Mouse (Mus musculus) central nervous system, embryonic 18 days (tissue): ENCODE measurements around the gene Olfr615. TPM values are rescaled to one million over a fixed set of nuclear protein-coding genes. Genes with fewer than 3 reads are reported as not detected.

ENCODE experiments used
- polyA plus RNA-seq: library from polyadenylated mRNA; depleted of rRNA; stranded (reverse); fragments of >200 nt; gene quantifications from 2 replicates; pipeline ENCODE4 v1.2.3, GENCODE M21; 2012; rRNA removed

Olfr615 gene
- polyA plus RNA-seq, result not detected in 2 replicates

GRCm38 (mm10) chr7:103555779-103556178, at the start of gene Olfr615:
TSS of gene Olfr615 (plus strand) at chr7:103556079.

GRCm38 (mm10) chr7:103512022-103512421, 43.9 kb upstream of the Olfr615 start, which contains the start of gene Olfr610:
TSS of gene Olfr610 (minus strand) at chr7:103512122.

GRCm38 (mm10) chr7:103520746-103521145, 35.1 kb upstream of the Olfr615 start, which contains the start of gene Olfr611:
TSS of gene Olfr611 (minus strand) at chr7:103520846.

GRCm38 (mm10) chr7:103542617-103543016, 13.3 kb upstream of the Olfr615 start, which contains the start of gene Olfr612:
TSS of gene Olfr612 (minus strand) at chr7:103542717.

GRCm38 (mm10) chr7:103547774-103548173, 8.1 kb upstream of the Olfr615 start, which contains the start of gene Olfr613:
TSS of gene Olfr613 (plus strand) at chr7:103548074.

GRCm38 (mm10) chr7:103569043-103569442, 13.2 kb downstream of the Olfr615 start, which contains the start of gene Olfr616:
TSS of gene Olfr616 (minus strand) at chr7:103569143.

GRCm38 (mm10) chr7:103572761-103573160, 16.9 kb downstream of the Olfr615 start, which contains the start of gene Olfr617:
TSS of gene Olfr617 (plus strand) at chr7:103573061.

GRCm38 (mm10) chr7:103589803-103590202, 33.9 kb downstream of the Olfr615 start, which contains the start of gene Olfr618:
TSS of gene Olfr618 (plus strand) at chr7:103590103.

GRCm38 (mm10) chr7:103600275-103600674, 44.4 kb downstream of the Olfr615 start, which contains the start of gene Olfr619:
TSS of gene Olfr619 (plus strand) at chr7:103600575.

GRCm38 (mm10) chr7:103612434-103612833, 56.6 kb downstream of the Olfr615 start, which contains the start of gene Olfr620:
TSS of gene Olfr620 (minus strand) at chr7:103612534.

Other genes with a start within 250 kb of the Olfr615 start
- not detected in 2 replicates for gene Olfr597, start 239.8 kb upstream of the Olfr615 start, polyA plus RNA-seq
- gene Olfr598, start 232.5 kb upstream of the Olfr615 start, polyA plus RNA-seq, result not detected in 2 replicates
- gene Olfr599, start 220.2 kb upstream of the Olfr615 start, polyA plus RNA-seq, result not detected in 2 replicates
- gene Olfr600, start 206.4 kb upstream of the Olfr615 start, polyA plus RNA-seq, result not detected in 2 replicates
- gene Olfr601, start 193.4 kb upstream of the Olfr615 start, polyA plus RNA-seq, result not detected in 2 replicates
- not detected in 2 replicates for gene Olfr603, start 169.9 kb upstream of the Olfr615 start, polyA plus RNA-seq
- not detected in 2 replicates for gene Usp17lc, start 141.0 kb upstream of the Olfr615 start, polyA plus RNA-seq
- not detected in 2 replicates for gene Olfr605, start 110.6 kb upstream of the Olfr615 start, polyA plus RNA-seq
- not detected in 2 replicates for gene Olfr606, start 107.0 kb upstream of the Olfr615 start, polyA plus RNA-seq
- not detected in 2 replicates for gene Olfr607, start 91.9 kb upstream of the Olfr615 start, polyA plus RNA-seq
- gene Olfr608, start 86.2 kb upstream of the Olfr615 start, polyA plus RNA-seq, result not detected in 2 replicates
- not detected in 2 replicates for gene Olfr609, start 58.0 kb upstream of the Olfr615 start, polyA plus RNA-seq
- not detected in 2 replicates for gene Olfr610, start 44.0 kb upstream of the Olfr615 start, polyA plus RNA-seq
- gene Olfr611, start 35.2 kb upstream of the Olfr615 start, polyA plus RNA-seq, result not detected in 2 replicates
- gene Olfr612, start 13.4 kb upstream of the Olfr615 start, polyA plus RNA-seq, result not detected in 2 replicates
- gene Olfr613, start 8.0 kb upstream of the Olfr615 start, polyA plus RNA-seq, result not detected in 2 replicates
- gene Olfr616, start 13.1 kb downstream of the Olfr615 start, polyA plus RNA-seq, result not detected in 2 replicates
- not detected in 2 replicates for gene Olfr617, start 17.0 kb downstream of the Olfr615 start, polyA plus RNA-seq
- gene Olfr618, start 34.0 kb downstream of the Olfr615 start, polyA plus RNA-seq, result not detected in 2 replicates
- not detected in 2 replicates for gene Olfr619, start 44.5 kb downstream of the Olfr615 start, polyA plus RNA-seq
- not detected in 2 replicates for gene Olfr620, start 56.5 kb downstream of the Olfr615 start, polyA plus RNA-seq
- gene Olfr622, start 86.6 kb downstream of the Olfr615 start, polyA plus RNA-seq, result not detected in 2 replicates
- gene Olfr623, start 107.6 kb downstream of the Olfr615 start, polyA plus RNA-seq, result not detected in 2 replicates
- not detected in 2 replicates for gene Olfr624, start 115.1 kb downstream of the Olfr615 start, polyA plus RNA-seq
- not detected in 2 replicates for gene Olfr625-ps1, start 126.6 kb downstream of the Olfr615 start, polyA plus RNA-seq
- not detected in 2 replicates for gene Olfr243, start 158.6 kb downstream of the Olfr615 start, polyA plus RNA-seq
- gene Olfr628, start 174.3 kb downstream of the Olfr615 start, polyA plus RNA-seq, result not detected in 2 replicates
- gene Olfr629, start 188.9 kb downstream of the Olfr615 start, polyA plus RNA-seq, result not detected in 2 replicates
- gene Olfr630, start 201.3 kb downstream of the Olfr615 start, polyA plus RNA-seq, result not detected in 2 replicates
- gene Olfr69, start 215.5 kb downstream of the Olfr615 start, polyA plus RNA-seq, result not detected in 2 replicates
- gene Olfr68, start 223.6 kb downstream of the Olfr615 start, polyA plus RNA-seq, result not detected in 2 replicates
- not detected in 2 replicates for gene Olfr67, start 235.7 kb downstream of the Olfr615 start, polyA plus RNA-seq